Mouse (Mus musculus) heart, embryonic 13.5 days (tissue): ENCODE measurements around the gene Gm21969. TPM values are rescaled to one million over a fixed set of nuclear protein-coding genes. Genes with fewer than 3 reads are reported as not detected.
A peak's percentile ranks its signal among the peaks of the same experiment; 100 is the strongest.

ENCODE experiments used
- ATAC-seq: fragments of 200-750 bp; cut with Nextera tagmentation; 2 replicates; pipeline ENCODE4 v1.8.0; 2017; ENCODE audit warnings: moderate TSS enrichment; ENCODE audit not compliant: insufficient number of reproducible peaks, low FRiP score, low TSS enrichment; ENCODE audit errors: extremely low read depth
- H3K27ac ChIP-seq: fragments of 300-500 bp; sonication (generic); replicated peaks from 2 replicates; pipeline ENCODE4 v1.5.1; 2015; ENCODE audit warnings: moderate library complexity, mild to moderate bottlenecking, inconsistent platforms
- H3K27me3 ChIP-seq: fragments of 300-500 bp; sonication (generic); replicated peaks from 2 replicates; pipeline ENCODE4 v1.6.1; 2015; ENCODE audit warnings: mild to moderate bottlenecking, inconsistent platforms
- H3K36me3 ChIP-seq: fragments of 300-500 bp; sonication (generic); 2 replicates; pipeline ENCODE4 v1.6.1; 2015; ENCODE audit warnings: mild to moderate bottlenecking, inconsistent platforms
- H3K4me1 ChIP-seq: fragments of 300-500 bp; sonication (generic); 2 replicates; pipeline ENCODE4 v1.6.1; 2015; ENCODE audit warnings: inconsistent platforms
- H3K4me2 ChIP-seq: fragments of 300-500 bp; sonication (generic); 2 replicates; pipeline ENCODE4 v1.6.1; 2015; ENCODE audit warnings: inconsistent platforms, mild to moderate bottlenecking, moderate library complexity
- H3K4me3 ChIP-seq: fragments of 300-500 bp; sonication (generic); 2 replicates; pipeline ENCODE4 v1.5.1; 2015; ENCODE audit warnings: moderate library complexity, mild to moderate bottlenecking, inconsistent platforms
- H3K9ac ChIP-seq: fragments of 300-500 bp; sonication (generic); 2 replicates; pipeline ENCODE4 v1.6.1; 2015; ENCODE audit warnings: inconsistent platforms, mild to moderate bottlenecking, moderate library complexity
- H3K9me3 ChIP-seq: fragments of 300-500 bp; sonication (generic); 2 replicates; pipeline ENCODE4 v1.6.1; 2016; ENCODE audit warnings: inconsistent platforms
- WGBS: fragments of 180-500 bp; shearing (Covaris S2); methylation state at CpG from one replicate; pipeline ENCODE4 v1.1.7; 2015; ENCODE audit warnings: mixed read lengths; 5-methylcytosine and 5-hydroxymethylcytosine counted together
- polyA plus RNA-seq: library from polyadenylated mRNA; unstranded; fragments of >200 nt; fragmentation: Nextera tagmentation; extraction: Ambion mirVana; gene quantifications from 2 replicates; pipeline ENCODE4 v1.2.1, GENCODE M21; 2015

Gene Gm21969
- polyA plus RNA-seq, 1 experiment from 2014 or later = not detected

- Histone ChIP-seq H3K27ac (no peak overlapping the region), H3K27me3 (peaks cover 53% of the 10 kb centered on the region), H3K9me3 (no peaks in the 10 kb centered on the region), H3K4me3 (no peak overlapping the region), H3K4me2 (no peak overlapping the region), H3K36me3 (no peaks in the 10 kb centered on the region; the same call in 1 of the 2 replicates), H3K4me1 (peaks cover 16% of the 10 kb centered on the region), H3K9ac (no peak overlapping the region)
- ATAC-seq = no peak
- WGBS = 93% methylated on average over 16 of the region's 16 CpGs
Observed at GRCm38 (mm10) chr4:139638356-139638755, 35.4 kb downstream of the Gm21969 start.

- H3K4me3 ChIP-seq = no peak overlapping the region
- no peak overlapping the region for H3K4me2 ChIP-seq
- peak overlapping the region; percentile 21; the same call in 1 of the 2 replicates for H3K9ac ChIP-seq
- H3K27ac ChIP-seq = no peak overlapping the region
- peaks cover 59% of the 10 kb centered on the region for H3K27me3 ChIP-seq
- no peaks in the 10 kb centered on the region; the same call in 1 of the 2 replicates for H3K36me3 ChIP-seq
- no peaks in the 10 kb centered on the region for H3K9me3 ChIP-seq
- no peak for ATAC-seq
- H3K4me1 ChIP-seq = peaks cover 16% of the 10 kb centered on the region
- 73% methylated on average over 12 of the region's 12 CpGs for WGBS
Observed at GRCm38 (mm10) chr4:139639801-139640200, 36.8 kb downstream of the Gm21969 start.

- WGBS = 74% methylated on average over 12 of the region's 12 CpGs
- no peak for ATAC-seq
- H3K9ac ChIP-seq = no peak overlapping the region
- H3K36me3 ChIP-seq = no peaks in the 10 kb centered on the region; the same call in 1 of the 2 replicates
- H3K4me2 ChIP-seq = no peak overlapping the region
- peaks cover 16% of the 10 kb centered on the region for H3K4me1 ChIP-seq
- no peaks in the 10 kb centered on the region for H3K9me3 ChIP-seq
- peaks cover 59% of the 10 kb centered on the region for H3K27me3 ChIP-seq
- no peak overlapping the region for H3K27ac ChIP-seq
- H3K4me3 ChIP-seq = no peak overlapping the region
Observed at GRCm38 (mm10) chr4:139640333-139640732, 37.3 kb downstream of the Gm21969 start.

GRCm38 (mm10) chr4:139640775-139641174 is 37.8 kb downstream of the Gm21969 start:
- WGBS = 43% methylated on average over 6 of the region's 6 CpGs
- Histone ChIP-seq H3K9me3 (no peaks in the 10 kb centered on the region), H3K27ac (no peak overlapping the region), H3K4me1 (peaks cover 16% of the 10 kb centered on the region), H3K36me3 (no peaks in the 10 kb centered on the region; the same call in 1 of the 2 replicates), H3K9ac (no peak overlapping the region), H3K27me3 (peaks cover 59% of the 10 kb centered on the region), H3K4me2 (no peak overlapping the region), H3K4me3 (no peak overlapping the region)
- no peak for ATAC-seq

- Histone ChIP-seq H3K4me2 (peak overlapping the region; percentile 73), H3K36me3 (peaks cover 10% of the 10 kb centered on the region), H3K9me3 (no peaks in the 10 kb centered on the region; the same call in 1 of the 2 replicates), H3K4me1 (peaks cover 16% of the 10 kb centered on the region), H3K27ac (no peak overlapping the region), H3K4me3 (peak overlapping the region; percentile 46), H3K9ac (peak overlapping the region; percentile 74), H3K27me3 (peaks cover 56% of the 10 kb centered on the region)
- 2% methylated on average over 30 of the region's 30 CpGs for WGBS
- ATAC-seq = no peak
Observed at GRCm38 (mm10) chr4:139641829-139642425, 38.9 kb downstream of the Gm21969 start.

GRCm38 (mm10) chr4:139643972-139644371 is 41.0 kb downstream of the Gm21969 start:
- Histone ChIP-seq H3K9me3 (no peaks in the 10 kb centered on the region; the same call in 1 of the 2 replicates), H3K36me3 (peaks cover 21% of the 10 kb centered on the region), H3K4me1 (peaks cover 16% of the 10 kb centered on the region), H3K27me3 (peaks cover 46% of the 10 kb centered on the region), H3K4me2 (no peak overlapping the region), H3K27ac (no peak overlapping the region), H3K9ac (no peak overlapping the region), H3K4me3 (no peak overlapping the region)
- 12% methylated on average over 9 of the region's 9 CpGs for WGBS
- ATAC-seq = no peak

GRCm38 (mm10) chr4:139646916-139647315 is 43.9 kb downstream of the Gm21969 start:
- no peak overlapping the region for H3K9ac ChIP-seq
- H3K27me3 ChIP-seq = peaks cover 19% of the 10 kb centered on the region
- 77% methylated on average over 7 of the region's 7 CpGs for WGBS
- ATAC-seq = no peak
- H3K9me3 ChIP-seq = no peaks in the 10 kb centered on the region; the same call in 1 of the 2 replicates
- H3K36me3 ChIP-seq = peaks cover 21% of the 10 kb centered on the region
- no peak overlapping the region for H3K27ac ChIP-seq
- H3K4me1 ChIP-seq = peaks cover 8% of the 10 kb centered on the region
- no peak overlapping the region for H3K4me2 ChIP-seq
- H3K4me3 ChIP-seq = no peak overlapping the region

GRCm38 (mm10) chr4:139650086-139650743 is 47.2 kb downstream of the Gm21969 start:
- H3K4me1 ChIP-seq = no peaks in the 10 kb centered on the region
- no peak for ATAC-seq
- H3K9me3 ChIP-seq = no peaks in the 10 kb centered on the region; the same call in 1 of the 2 replicates
- peaks cover 16% of the 10 kb centered on the region for H3K27me3 ChIP-seq
- H3K4me2 ChIP-seq = no peak overlapping the region
- peaks cover 21% of the 10 kb centered on the region for H3K36me3 ChIP-seq
- WGBS = 71% methylated on average over 15 of the region's 15 CpGs
- H3K27ac ChIP-seq = no peak overlapping the region
- no peak overlapping the region for H3K9ac ChIP-seq
- no peak overlapping the region for H3K4me3 ChIP-seq

- 70% methylated on average over 11 of the region's 11 CpGs for WGBS
- H3K4me1 ChIP-seq = no peaks in the 10 kb centered on the region
- H3K4me2 ChIP-seq = no peak overlapping the region
- H3K27ac ChIP-seq = no peak overlapping the region
- peaks cover 21% of the 10 kb centered on the region for H3K36me3 ChIP-seq
- H3K9ac ChIP-seq = no peak overlapping the region
- ATAC-seq = no peak
- H3K27me3 ChIP-seq = peaks cover 19% of the 10 kb centered on the region
- H3K4me3 ChIP-seq = no peak overlapping the region
- H3K9me3 ChIP-seq = no peaks in the 10 kb centered on the region; the same call in 1 of the 2 replicates
Observed at GRCm38 (mm10) chr4:139650907-139651306, 47.9 kb downstream of the Gm21969 start.

GRCm38 (mm10) chr4:139653238-139653637 is 50.3 kb downstream of the Gm21969 start, which contains the start of gene Tas1r2:
Tas1r2 (plus strand) TSS chr4:139653538.
- Histone ChIP-seq H3K36me3 (peaks cover 6% of the 10 kb centered on the region), H3K4me1 (no peaks in the 10 kb centered on the region), H3K4me3 (no peak within 1 kb of the TSS), H3K9ac (no peak within 1 kb of the TSS), H3K9me3 (peaks cover 2% of the 10 kb centered on the region; the same call in 1 of the 2 replicates), H3K4me2 (no peak within 1 kb of the TSS), H3K27ac (no peak within 1 kb of the TSS), H3K27me3 (peaks cover 19% of the 10 kb centered on the region)
- 76% methylated on average over 8 of the region's 8 CpGs for WGBS
- no peak for ATAC-seq

- Histone ChIP-seq H3K36me3 (no peaks in the 10 kb centered on the region), H3K9ac (no peak overlapping the region), H3K9me3 (peaks cover 13% of the 10 kb centered on the region; the same call in 1 of the 2 replicates), H3K4me2 (no peak overlapping the region), H3K27me3 (peaks cover 25% of the 10 kb centered on the region), H3K4me1 (no peaks in the 10 kb centered on the region), H3K27ac (no peak overlapping the region), H3K4me3 (no peak overlapping the region)
- no peak for ATAC-seq
- WGBS = 77% methylated on average over 14 of the region's 14 CpGs
Observed at GRCm38 (mm10) chr4:139661897-139662296, 58.9 kb downstream of the Gm21969 start.
